8 mouse cellular contexts compared by ENCODE assay signal in the genomic region with DNA sequence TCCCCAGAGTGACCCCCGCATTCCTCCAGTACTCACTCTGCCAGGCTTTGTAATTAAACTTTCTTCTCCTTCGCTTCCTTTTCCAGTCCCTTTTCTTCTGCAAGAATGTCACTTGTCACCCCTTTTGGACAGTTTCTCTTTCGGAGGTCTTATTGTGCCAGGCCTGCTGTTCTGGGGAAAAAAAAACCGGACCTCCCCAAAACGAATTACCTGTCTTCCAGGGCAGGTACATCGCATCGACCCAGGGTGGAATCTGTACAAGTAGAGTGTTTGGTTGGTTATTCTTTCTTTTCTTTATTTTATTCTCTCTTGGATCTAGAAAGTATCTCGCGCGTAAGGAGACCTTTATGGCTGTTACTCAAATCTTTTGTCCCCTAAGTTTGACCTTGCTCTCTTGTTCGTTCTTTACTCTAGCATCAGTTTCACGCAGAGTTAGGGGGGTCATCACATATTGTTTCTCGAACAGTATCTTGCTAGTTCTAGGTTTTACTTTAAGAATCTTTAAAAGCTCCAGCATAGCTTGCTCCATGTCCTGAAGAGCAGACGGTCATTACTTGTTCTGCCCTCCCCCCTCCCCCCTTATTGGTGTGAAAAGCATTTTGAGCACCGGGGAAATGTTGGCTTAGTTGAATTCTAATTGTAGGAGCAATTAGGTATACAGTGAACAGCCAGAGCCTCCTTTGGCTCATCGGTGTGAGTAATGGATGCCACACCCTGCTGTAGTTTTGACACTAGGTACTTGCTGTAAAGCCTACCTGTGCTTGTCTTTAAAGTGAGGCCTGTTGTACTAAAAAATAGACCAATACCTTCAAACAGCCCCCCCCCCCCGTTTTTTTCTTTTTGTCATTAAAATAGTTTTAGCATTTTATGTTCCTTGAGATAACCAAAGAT. TPM values are rescaled to one million over a fixed set of nuclear protein-coding genes. Genes with fewer than 3 reads are reported as not detected.
DNase-seq lines count a peak whose midpoint lies in the region; ATAC-seq and TF ChIP-seq lines count a peak whose summit lies in the region.

No protein-coding gene starts in this region.

- peak; percentile 74 for DNase-seq in heart, adult 11 months
- no peak for DNase-seq in heart, postnatal 25 days (ENCODE audit: low spot score)
- peak; percentile 61 for DNase-seq in liver
- no peak for DNase-seq in layer of hippocampus, postnatal 25 days (ENCODE audit: extremely low spot score in 1 of 2, low spot score in 1 of 2)

- no peaks in the 10 kb centered on the region for H3K27me3 ChIP-seq in C2C12 (ENCODE audit: control insufficient read depth, insufficient read depth, insufficient read length)
- H3K27me3 ChIP-seq in stomach, embryonic 15.5 days (replicated peaks) = no peaks in the 10 kb centered on the region

- peak overlapping the region; percentile 59 for H3K4me2 ChIP-seq in stomach, embryonic 15.5 days

- peak overlapping the region; percentile 64 for H3K9ac ChIP-seq in stomach, embryonic 15.5 days

- ATAC-seq in erythroid progenitor cell, adult 5-6 weeks (replicated peaks; ENCODE audit: low FRiP score, poor library complexity, severe bottlenecking) = peak; percentile 65
- no peak for ATAC-seq in stomach, embryonic 15.5 days (ENCODE audit: insufficient read depth, low FRiP score, low read depth)
- ATAC-seq in activated CD4-positive, CD25-positive, alpha-beta regulatory T cell, adult 4 months = no peak

- H3K4me3 ChIP-seq in C2C12 (ENCODE audit: insufficient read depth, poor library complexity, severe bottlenecking) = peak overlapping the region; percentile 49
- H3K4me3 ChIP-seq in stomach, embryonic 15.5 days (replicated peaks) = peak overlapping the region; percentile 78

- TF ChIP-seq CTCF in C2C12 (IDR thresholded peaks at IDR 0.05; ENCODE audit: control insufficient read depth, insufficient read depth, insufficient read length) = no peak

- intact Hi-C loops in heart, postnatal 25 days (cut with DNase I) = loop anchor here (2.0 to 10.0 kb wide), 4 partner anchors 14 to 640 kb away; a partner anchor contains a TSS

- H3K4me1 ChIP-seq in stomach, embryonic 15.5 days = peaks cover 3% of the 10 kb centered on the region

- H3K27ac ChIP-seq in stomach, embryonic 15.5 days = peak overlapping the region; percentile 93; the same call in 1 of the 2 replicates

- no peaks in the 10 kb centered on the region for H3K36me3 ChIP-seq in C2C12 (ENCODE audit: control insufficient read depth, insufficient read depth)
- no peaks in the 10 kb centered on the region for H3K36me3 ChIP-seq in stomach, embryonic 15.5 days

- no peaks in the 10 kb centered on the region for H3K9me3 ChIP-seq in stomach, embryonic 15.5 days

- H3ac ChIP-seq in C2C12 (ENCODE audit: control insufficient read depth, insufficient read length, low read depth) = peak overlapping the region; percentile 78

- peaks cover 47% of the 10 kb centered on the region for H3K79me2 ChIP-seq in C2C12 (ENCODE audit: control insufficient read depth, insufficient read depth)

- peaks cover 25% of the 10 kb centered on the region for H3K79me3 ChIP-seq in C2C12 (ENCODE audit: low read depth)

- 3% methylated on average over 17 of the region's 17 CpGs for WGBS in stomach, embryonic 15.5 days

TF ChIP-seq in C2C12, 6 proteins besides CTCF, POLR2A, EP300 and RAD21:
- TF ChIP-seq USF1 (IDR thresholded peaks at IDR 0.05; ENCODE audit: low read depth) (no peak), FOSL1 (IDR thresholded peaks at IDR 0.05; ENCODE audit: insufficient read depth, low read length, poor library complexity, severe bottlenecking) (no peak), MYOG (IDR thresholded peaks at IDR 0.05; ENCODE audit: control insufficient read depth, extremely low read depth, insufficient read length) (no peak), MAX (IDR thresholded peaks at IDR 0.05) (no peak), MYOD1 (IDR thresholded peaks at IDR 0.05; ENCODE audit: control insufficient read depth, insufficient read length, low read depth) (no peak), CEBPB (IDR thresholded peaks at IDR 0.05; ENCODE audit: low read depth) (no peak)

RNA-seq across cellular contexts. Expression of a gene that starts 1.1 kb away (rescaled TPM):
- total RNA-seq in heart, postnatal 25 days (2021) = 10 to 100 TPM; 78.2 to 83.5 TPM
- 5.7 TPM for polyA plus RNA-seq in C2C12 (2012; fragmentation: generic; extraction: Trizol)
- 239 and 274 TPM in 2 replicates for total RNA-seq in erythroid progenitor cell, adult 5-6 weeks (2015; ENCODE audit: low replicate concordance)
- total RNA-seq in erythroid progenitor cell, adult 5-6 weeks (2017; ENCODE audit: low replicate concordance) = 281 and 398 TPM in 2 replicates
- 25.4 and 27.9 TPM in 2 replicates for polyA plus RNA-seq in stomach, embryonic 15.5 days (2015; fragmentation: Nextera tagmentation; extraction: Ambion mirVana)
- polyA plus RNA-seq in activated CD4-positive, CD25-positive, alpha-beta regulatory T cell, adult 4 months (2017; shearing (Covaris generic)) = 10 to 100 TPM; 21.5 to 26.7 TPM
- 10 to 100 TPM; 34.0 to 34.6 TPM for total RNA-seq in layer of hippocampus, postnatal 25 days (2021)

Comparison
In these comparisons a context has a peak if more than half of its experiments do, and no peak if none do; other contexts are left out.
1. DNase-seq: peak in heart, adult 11 months (single experiment) and liver (single experiment); none in heart, postnatal 25 days (single experiment) and layer of hippocampus, postnatal 25 days (0 of 2).